Mouse (Mus musculus) frontal cortex, postnatal 25 days (tissue): ENCODE measurements around the gene Cphx3.
"Not testable (repeated sequence)": the region's sequence is repeated elsewhere in the genome, so short reads cannot be mapped to it uniquely, and the experiment has no call there.

Source experiments
- DNase-seq, 2 experiments: peaks; one replicate each; pipeline ENCODE4 v3.0.0; 2022; ENCODE audit warnings: low spot score in 2 of 2

The Cphx3 gene

DNA sequence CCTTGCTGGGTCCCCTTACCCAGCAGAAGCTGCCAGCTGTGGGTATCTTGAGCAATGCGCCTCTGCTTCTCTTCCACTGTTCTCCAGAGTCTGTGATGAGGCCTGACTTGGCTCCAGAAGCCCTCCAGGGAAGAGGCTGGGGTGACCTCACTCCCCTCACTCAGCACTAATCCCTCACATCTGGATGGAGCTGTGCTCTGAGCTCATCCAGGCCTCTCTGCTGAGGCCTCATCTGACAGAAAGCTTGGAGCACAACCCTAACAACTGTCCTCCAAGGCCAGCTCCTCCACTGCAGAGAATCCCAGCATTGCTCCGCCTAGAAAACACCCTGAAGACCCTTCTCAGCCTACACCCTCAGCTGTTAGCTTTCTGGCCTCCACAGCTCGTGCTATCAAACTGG lies 91.9 kb downstream of the Cphx3 start:
- not testable (repeated sequence) for DNase-seq

DNA sequence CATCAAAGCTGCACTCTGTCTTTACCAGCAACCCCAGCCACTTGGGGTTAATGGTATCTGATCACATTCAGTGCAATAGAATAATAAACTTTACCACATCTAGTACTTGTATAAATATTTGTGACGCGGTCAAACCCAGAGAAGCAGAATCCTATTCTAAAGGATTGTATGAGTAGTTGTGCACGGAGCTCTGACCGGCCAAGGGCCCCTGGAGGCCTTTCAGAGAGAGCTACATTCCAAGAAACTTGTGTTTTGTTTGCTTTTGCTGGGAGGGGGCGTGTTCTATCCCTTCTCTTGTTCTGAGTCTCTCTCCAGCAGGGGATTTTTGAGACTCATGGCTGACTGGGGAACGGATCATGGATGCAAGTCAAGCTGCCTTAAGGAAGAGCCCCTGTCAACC lies 92.9 kb downstream of the Cphx3 start:
- not testable (repeated sequence) for DNase-seq

DNA sequence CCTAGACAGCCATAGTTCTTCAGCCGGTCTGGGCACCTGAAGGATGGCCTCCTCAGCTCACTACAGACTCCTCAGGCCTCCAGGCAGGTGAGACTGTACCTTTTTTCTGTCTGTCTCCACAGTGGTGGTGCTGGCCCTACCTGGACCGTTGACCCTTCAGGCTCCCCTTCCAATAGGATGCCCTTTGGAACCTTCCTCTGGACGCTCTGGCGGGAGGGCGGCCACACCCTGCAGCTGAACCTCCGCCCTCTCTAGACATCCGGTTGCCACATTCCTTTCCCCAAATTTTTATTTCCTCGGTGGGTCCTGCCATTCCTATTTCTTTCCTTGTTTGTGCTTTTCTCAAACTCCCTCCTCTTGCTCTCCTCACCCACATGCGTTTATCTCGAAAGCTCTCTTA lies 99.6 kb downstream of the Cphx3 start:
- DNase-seq, result not testable (repeated sequence)

DNA sequence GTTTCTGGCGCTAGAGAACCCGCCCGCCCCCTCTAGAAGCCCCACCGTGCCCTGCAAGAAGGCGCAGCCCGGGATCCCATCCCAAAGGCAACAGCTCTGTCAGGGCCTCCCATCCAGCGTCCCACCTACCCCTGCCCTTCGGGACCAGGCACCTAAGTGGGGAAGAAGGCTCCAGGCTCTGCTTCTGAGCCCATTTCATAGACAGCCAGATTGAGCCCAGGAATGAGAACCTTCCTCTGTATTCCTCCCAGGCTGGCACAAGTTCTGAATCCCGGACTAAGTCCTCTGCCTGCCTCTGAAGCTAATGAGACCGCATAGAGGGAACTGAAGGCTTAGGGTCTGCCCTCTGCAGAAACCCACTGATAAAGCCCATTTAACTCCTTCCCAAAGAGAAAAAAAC lies 100.3 kb downstream of the Cphx3 start, which contains the start of gene Plac9b:
TSS of gene Plac9b (minus strand) at position 101 of the 400 bp plus-strand sequence.
- DNase-seq, result not testable (repeated sequence)

DNA sequence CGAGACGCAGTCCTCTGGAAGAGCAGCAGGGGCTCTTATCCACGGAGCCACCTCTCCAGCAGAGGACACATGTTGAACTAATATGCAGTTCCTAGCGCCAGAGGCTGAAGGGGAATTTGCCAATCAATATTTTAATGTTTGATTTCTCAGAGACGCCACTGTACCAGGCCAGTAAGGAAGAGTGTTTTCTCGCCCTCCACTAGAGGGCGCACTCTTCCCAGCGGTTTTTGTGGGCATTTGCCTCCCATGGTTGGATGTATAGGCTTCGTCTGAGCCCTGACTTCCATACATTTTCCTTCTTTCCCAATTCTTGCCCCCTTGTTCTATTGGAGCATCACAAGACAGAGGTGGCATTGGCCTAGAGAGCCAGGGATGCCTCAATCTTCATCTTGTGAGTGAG lies 104.5 kb downstream of the Cphx3 start:
- DNase-seq, result not testable (repeated sequence)

DNA sequence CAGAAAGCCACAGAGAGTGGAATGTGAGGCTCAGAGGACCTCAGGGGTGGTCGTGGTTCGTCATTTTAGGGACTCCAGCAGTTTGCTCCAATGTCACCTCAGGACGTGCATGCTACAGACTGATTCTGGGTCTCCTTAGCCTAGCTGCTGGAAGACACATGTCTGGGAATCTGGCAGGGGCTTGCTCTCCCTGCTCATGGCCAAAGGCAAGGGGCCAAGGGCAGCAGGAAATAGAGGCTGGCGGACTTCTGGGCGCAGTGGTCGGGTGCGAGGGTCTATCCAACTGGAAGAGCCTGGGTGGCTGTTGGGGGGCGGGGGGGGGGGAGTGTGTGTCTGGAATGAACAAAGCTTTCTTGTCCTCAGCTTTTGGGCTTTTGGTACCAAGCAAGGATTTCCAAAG lies 106.3 kb downstream of the Cphx3 start:
- DNase-seq, result not testable (repeated sequence)

DNA sequence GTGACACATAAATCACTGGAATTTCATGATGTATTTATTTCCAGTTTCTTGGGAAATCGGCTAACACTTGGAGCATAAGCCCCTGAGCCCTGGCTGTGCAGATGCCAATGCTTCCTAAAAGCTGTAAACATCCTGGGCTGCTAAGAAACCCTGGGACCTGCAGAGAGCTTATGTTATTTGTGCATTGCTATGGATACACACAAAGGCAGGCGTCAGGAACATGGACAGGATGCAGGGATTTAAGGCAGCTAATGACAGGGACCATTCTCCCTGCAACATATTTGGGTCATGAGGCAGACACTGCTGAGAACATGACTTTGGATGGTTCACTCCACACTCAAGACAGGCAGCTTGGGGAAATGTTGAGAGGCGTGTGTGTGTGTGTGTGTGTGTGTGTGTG lies 115.8 kb downstream of the Cphx3 start:
- DNase-seq, result not testable (repeated sequence)

DNA sequence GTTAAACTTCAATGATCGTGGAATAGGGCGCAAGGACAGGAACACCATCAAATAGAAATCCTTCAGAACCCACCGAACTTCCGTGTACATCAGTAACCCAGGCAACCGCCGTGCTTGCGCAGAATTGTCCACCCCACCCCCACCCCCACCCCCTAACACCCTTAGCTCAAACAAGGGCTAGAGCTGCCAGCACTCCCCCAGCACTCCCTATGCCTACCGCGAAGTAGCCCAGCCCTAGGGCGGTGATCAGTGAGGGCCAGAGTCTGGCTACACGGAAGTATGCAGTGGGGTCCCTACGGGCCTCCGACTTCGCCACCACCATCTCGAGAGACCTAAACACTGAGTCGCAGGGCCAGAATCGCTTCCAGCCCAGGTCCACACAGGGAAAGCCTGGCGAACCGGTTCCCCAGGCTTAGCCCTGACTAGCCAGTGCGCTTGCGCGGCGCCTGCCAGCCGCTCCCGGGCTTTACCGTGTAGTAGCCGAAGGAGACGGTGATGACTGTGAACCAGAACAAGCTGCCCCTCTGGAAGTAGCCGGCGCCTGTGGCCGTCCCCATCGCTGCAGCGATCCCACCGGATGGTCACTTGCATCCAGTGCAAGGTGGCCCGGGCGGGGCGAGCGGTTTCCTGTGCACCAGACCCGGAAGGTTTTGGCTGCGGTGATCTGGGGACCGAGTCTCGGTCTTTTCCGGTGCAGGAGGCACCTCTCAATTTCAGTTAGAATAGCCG lies 124.3 kb downstream of the Cphx3 start:
- DNase-seq, result not testable (repeated sequence)

DNA sequence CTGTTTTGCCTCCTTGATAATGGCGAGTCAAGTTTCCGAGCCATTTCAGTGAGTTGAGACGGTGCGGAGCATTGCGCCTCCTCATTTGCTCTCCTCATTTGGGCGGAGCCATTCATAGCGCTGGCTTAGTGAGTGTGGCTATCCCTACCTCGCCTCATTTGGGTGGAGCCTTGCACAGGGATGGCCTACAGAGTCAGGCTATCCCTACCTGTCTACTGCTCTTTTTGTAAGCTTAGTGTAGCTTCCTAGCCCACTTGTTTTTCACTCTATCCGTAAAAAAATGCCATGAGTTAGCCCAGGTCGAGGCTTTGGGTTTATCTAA lies 124.8 kb downstream of the Cphx3 start, which contains the start of gene Tmem254b:
TSS of gene Tmem254b (minus strand) at position 116 of the 322 bp plus-strand sequence.
- not testable (repeated sequence) for DNase-seq

DNA sequence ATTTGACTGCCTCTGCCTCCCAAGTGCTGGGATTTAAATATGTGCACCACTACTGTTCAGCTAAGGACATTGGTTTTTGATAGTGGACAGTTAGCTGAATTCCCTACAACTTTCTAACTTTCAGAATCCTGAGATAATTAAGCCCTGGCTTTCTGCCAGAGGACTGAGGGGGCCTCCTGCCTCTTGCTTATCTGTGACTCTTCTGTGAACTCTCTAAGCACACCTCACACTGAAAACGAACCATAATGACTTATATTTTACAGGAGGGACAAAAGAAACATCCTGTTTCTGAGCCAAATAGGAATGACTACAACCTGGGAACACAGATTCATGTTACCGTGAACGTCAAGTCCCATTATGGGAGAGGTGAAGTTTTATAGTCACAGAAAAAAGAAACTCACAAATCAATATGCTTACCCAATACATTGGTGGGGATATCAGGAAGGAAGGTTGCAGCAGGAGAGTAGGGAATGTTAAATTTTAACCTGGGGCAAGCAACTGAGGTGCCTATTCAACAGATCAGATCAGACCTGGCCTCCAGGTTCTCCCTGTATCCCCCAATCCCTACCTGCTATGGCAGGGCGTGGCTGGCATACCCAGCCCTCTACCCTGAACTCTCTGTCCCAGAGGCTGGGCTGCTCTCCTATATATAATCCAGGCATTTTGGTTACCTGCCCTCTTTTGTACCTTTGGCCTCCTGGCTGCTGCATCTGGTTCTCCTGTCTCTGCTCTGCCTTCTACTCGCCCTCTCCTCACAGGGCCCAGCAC lies 134.3 kb downstream of the Cphx3 start:
- DNase-seq, result not testable (repeated sequence)

DNA sequence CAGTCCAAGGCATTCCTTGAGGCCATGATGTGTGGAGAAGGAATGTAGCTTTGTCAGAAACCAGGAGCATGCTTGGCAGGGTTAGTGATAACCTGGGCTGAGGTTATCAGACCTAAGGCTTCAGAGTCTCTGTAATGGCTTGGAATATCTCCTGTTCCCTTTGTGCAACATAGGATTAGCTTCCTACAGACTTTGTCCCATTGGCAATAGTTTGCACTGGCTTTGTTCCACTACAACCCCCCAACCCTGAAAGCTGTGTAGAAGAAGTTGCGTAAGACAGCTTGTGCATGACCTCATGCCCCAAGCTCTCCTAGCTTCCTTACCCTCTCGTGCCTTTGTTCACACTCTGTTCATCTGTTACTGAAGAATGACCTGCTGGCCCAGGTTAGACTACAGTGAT lies 155.1 kb downstream of the Cphx3 start:
- not testable (repeated sequence) for DNase-seq

DNA sequence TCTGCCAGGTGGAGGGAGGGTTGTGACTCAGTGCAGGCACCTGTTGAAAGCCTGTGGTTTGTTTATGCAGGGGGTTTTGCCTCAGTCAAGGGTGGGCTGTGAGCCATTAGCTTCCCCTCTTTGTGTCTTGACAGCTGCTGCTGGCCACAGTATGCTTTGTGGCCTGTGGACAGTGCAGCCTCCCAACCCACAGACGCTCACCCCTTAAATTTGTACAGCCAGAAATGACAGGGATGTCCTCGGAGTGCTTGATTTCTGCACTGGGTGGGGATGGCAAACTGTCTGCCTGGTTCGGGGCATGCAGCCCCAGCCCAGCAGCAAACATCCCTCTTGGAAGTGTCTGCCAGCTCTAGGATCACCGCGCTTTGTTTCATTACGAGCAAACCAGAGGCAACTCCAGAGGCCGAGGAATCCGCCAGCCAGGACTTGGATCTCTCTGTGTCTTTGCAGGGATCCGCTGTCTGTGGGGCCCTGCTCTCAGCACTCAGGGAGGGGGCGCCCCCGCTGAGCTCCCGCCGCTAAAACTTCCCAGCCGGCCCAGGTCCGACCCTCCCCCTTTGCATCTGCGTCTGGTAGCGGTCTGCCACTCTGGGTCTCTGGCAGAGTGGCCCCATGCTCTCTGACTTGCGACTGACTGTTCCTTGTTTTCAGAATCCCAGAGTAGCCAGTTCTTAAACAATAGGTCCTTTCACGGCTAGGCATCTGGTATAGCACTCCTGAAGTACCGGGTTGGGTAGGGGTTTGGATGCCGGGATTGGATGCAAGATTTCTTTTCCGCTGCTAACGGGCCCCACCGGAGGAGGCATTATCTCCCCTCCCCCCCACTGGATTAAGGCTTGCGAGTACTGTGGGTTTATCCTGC lies 175.9 kb downstream of the Cphx3 start, which contains the start of gene Duxbl3:
TSS of gene Duxbl3 (plus strand) at position 207 of the 862 bp plus-strand sequence.
- not testable (repeated sequence) for DNase-seq

DNA sequence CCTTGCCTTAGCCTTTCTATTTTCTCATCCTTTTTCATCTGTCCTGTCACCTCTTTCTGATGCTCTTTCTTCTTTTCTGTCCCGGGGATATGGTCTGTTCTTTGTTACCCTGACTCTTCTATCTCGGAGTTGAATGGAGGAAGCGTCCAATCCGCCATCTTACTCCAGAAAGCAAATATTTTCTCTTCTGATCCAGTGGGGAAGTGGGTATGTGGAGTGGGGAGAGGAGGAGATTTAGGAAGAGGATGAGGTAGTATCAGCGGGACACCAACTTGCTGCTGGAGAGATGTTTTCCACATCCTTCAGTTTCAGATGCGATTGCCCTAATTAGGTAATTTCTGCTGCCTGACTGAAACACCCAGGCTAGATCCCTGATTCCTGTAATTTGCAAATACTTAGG lies 176.6 kb downstream of the Cphx3 start:
- DNase-seq, result not testable (repeated sequence)
